Mouse (Mus musculus): ENCODE measurements around the gene Gpr107.

GRCm38 (mm10) chr2:31219470-31219869 lies 67.4 kb downstream of the Gpr107 start:
- no peak for TF ChIP-seq CTCF (IDR thresholded peaks at IDR 0.05; ENCODE audit: control insufficient read depth, insufficient read depth, low read length)
- no peak for TF ChIP-seq POLR2A (IDR thresholded peaks at IDR 0.05; ENCODE audit: borderline replicate concordance, control insufficient read depth, low read depth, low read length)

All from bone marrow, adult 2 months (tissue).